Mouse (Mus musculus): ENCODE measurements around the gene Mff. TPM values are rescaled to one million over a fixed set of nuclear protein-coding genes. Genes with fewer than 3 reads are reported as not detected.

The Mff gene
- polyA plus RNA-seq, 1 experiment from 2014 or later, result 156 TPM

DNA sequence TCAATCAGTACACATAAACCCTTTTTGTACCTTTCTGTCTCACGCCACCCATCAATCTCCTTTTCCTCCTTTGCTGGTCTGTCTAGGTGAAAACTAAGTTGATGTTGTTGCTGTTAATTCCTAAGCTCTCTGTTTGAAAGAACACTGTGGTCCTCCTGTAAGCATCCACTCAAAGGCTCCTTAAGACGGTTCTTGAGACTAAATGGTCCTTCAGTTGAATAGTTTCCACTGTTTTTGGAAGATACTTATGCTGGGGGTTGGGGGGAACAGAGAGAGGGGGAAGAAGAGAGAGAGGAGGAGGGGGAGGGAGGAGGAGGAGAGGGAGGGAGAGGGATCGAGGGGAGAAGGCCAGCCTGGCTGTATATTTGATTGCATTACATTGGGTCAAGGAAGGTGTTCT is 58.9 kb downstream of the Mff start:
- WGBS (ENCODE audit: insufficient replicate concordance), result 51% methylated on average over 3 of the region's 3 CpGs
- no peak overlapping the region for H3K4me3 ChIP-seq (ENCODE audit: low read depth, low read length)
- no peak overlapping the region for H3K9ac ChIP-seq (ENCODE audit: low read depth, low read length)
- H3K36me3 ChIP-seq (ENCODE audit: control insufficient read depth, insufficient read depth), result no peaks in the 10 kb centered on the region
- peaks cover 4% of the 10 kb centered on the region; the same call in 1 of the 2 replicates for H3K4me1 ChIP-seq (ENCODE audit: control insufficient read depth, low read depth, low read length)
- H3K4me2 ChIP-seq (ENCODE audit: low read depth, low read length), result no peak overlapping the region
- no peak for ATAC-seq (ENCODE audit: low read depth)
- no peaks in the 10 kb centered on the region for H3K27me3 ChIP-seq (ENCODE audit: control insufficient read depth, insufficient read depth, low read depth, low read length)
- no peak overlapping the region for H3K27ac ChIP-seq (ENCODE audit: low read length)
- H3K9me3 ChIP-seq (replicated peaks; ENCODE audit: control insufficient read depth, low read length), result no peaks in the 10 kb centered on the region

GRCm38 (mm10) chr1:82785546-82785945 is 60.9 kb downstream of the Mff start:
- H3K4me2 ChIP-seq (ENCODE audit: low read depth, low read length), result no peak overlapping the region
- ATAC-seq (ENCODE audit: low read depth), result peak; percentile 65; the same call in 1 of the 2 replicates
- no peak overlapping the region for H3K27ac ChIP-seq (ENCODE audit: low read length)
- peaks cover 4% of the 10 kb centered on the region; the same call in 1 of the 2 replicates for H3K4me1 ChIP-seq (ENCODE audit: control insufficient read depth, low read depth, low read length)
- no peaks in the 10 kb centered on the region for H3K36me3 ChIP-seq (ENCODE audit: control insufficient read depth, insufficient read depth)
- H3K4me3 ChIP-seq (ENCODE audit: low read depth, low read length), result no peak overlapping the region
- no peak overlapping the region for H3K9ac ChIP-seq (ENCODE audit: low read depth, low read length)
- H3K9me3 ChIP-seq (replicated peaks; ENCODE audit: control insufficient read depth, low read length), result no peaks in the 10 kb centered on the region
- 57% methylated on average over 6 of the region's 6 CpGs for WGBS (ENCODE audit: insufficient replicate concordance)
- no peaks in the 10 kb centered on the region for H3K27me3 ChIP-seq (ENCODE audit: control insufficient read depth, insufficient read depth, low read depth, low read length)

DNA sequence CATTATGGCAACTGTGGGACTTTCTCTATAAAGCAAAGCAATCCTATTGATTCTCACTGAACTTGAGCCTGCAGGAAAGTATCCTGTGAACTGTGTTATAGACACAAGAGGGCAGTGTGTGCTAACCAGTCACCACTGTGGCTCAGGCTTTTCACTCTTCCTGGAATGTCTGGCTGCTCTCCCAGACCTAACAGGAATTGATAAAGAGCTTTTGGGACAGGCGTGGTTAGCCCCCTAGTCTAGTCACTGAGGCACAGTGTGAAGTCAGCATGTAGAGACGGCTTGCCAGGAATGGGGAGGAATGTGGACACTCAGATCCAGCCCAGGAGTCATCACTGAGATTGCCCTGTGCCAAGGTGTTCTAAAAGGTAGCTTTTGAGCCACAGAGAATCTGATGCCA is 62.7 kb downstream of the Mff start:
- H3K4me2 ChIP-seq (ENCODE audit: low read depth, low read length), result no peak overlapping the region
- WGBS (ENCODE audit: insufficient replicate concordance), result 2% methylated on average over 2 of the region's 2 CpGs
- peak; percentile 61 for ATAC-seq (ENCODE audit: low read depth)
- H3K4me3 ChIP-seq (ENCODE audit: low read depth, low read length), result no peak overlapping the region
- no peaks in the 10 kb centered on the region for H3K27me3 ChIP-seq (ENCODE audit: control insufficient read depth, insufficient read depth, low read depth, low read length)
- no peak overlapping the region for H3K27ac ChIP-seq (ENCODE audit: low read length)
- H3K9ac ChIP-seq (ENCODE audit: low read depth, low read length), result no peak overlapping the region
- H3K9me3 ChIP-seq (replicated peaks; ENCODE audit: control insufficient read depth, low read length), result no peaks in the 10 kb centered on the region
- peaks cover 9% of the 10 kb centered on the region for H3K4me1 ChIP-seq (ENCODE audit: control insufficient read depth, low read depth, low read length)
- H3K36me3 ChIP-seq (ENCODE audit: control insufficient read depth, insufficient read depth), result no peaks in the 10 kb centered on the region

GRCm38 (mm10) chr1:82788070-82788469 is 63.4 kb downstream of the Mff start:
- no peaks in the 10 kb centered on the region for H3K9me3 ChIP-seq (replicated peaks; ENCODE audit: control insufficient read depth, low read length)
- ATAC-seq (ENCODE audit: low read depth), result no peak
- H3K27me3 ChIP-seq (ENCODE audit: control insufficient read depth, insufficient read depth, low read depth, low read length), result no peaks in the 10 kb centered on the region
- H3K36me3 ChIP-seq (ENCODE audit: control insufficient read depth, insufficient read depth), result no peaks in the 10 kb centered on the region
- no peak overlapping the region for H3K4me2 ChIP-seq (ENCODE audit: low read depth, low read length)
- H3K9ac ChIP-seq (ENCODE audit: low read depth, low read length), result no peak overlapping the region
- H3K4me1 ChIP-seq (ENCODE audit: control insufficient read depth, low read depth, low read length), result peaks cover 9% of the 10 kb centered on the region
- H3K27ac ChIP-seq (ENCODE audit: low read length), result no peak overlapping the region
- 48% methylated on average over 7 of the region's 7 CpGs for WGBS (ENCODE audit: insufficient replicate concordance)
- no peak overlapping the region for H3K4me3 ChIP-seq (ENCODE audit: low read depth, low read length)

DNA sequence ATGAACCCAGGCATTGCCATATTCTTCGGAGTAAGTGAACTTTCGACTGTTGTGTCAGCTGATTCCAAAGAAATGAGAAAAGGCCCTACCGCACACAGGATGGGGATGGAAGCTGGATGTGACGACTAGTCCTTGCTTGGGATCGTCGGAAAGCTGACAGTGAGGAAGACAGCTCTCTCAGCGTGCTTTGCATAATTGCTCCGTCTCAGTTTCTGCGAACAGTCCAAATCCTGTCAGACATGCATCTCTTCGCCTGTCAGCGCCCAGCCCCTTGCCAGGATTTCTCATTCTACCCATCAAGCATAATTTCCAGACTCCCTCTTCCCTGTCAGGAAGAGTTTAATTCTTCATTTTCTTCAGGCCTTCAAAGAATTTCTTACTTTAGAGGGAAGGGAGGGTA is 66.4 kb downstream of the Mff start:
- WGBS (ENCODE audit: insufficient replicate concordance), result 79% methylated on average over 11 of the region's 11 CpGs
- no peak for ATAC-seq (ENCODE audit: low read depth)
- no peak overlapping the region for H3K27ac ChIP-seq (ENCODE audit: low read length)
- H3K4me3 ChIP-seq (ENCODE audit: low read depth, low read length), result no peak overlapping the region
- no peaks in the 10 kb centered on the region for H3K27me3 ChIP-seq (ENCODE audit: control insufficient read depth, insufficient read depth, low read depth, low read length)
- peaks cover 12% of the 10 kb centered on the region for H3K4me1 ChIP-seq (ENCODE audit: control insufficient read depth, low read depth, low read length)
- no peak overlapping the region for H3K9ac ChIP-seq (ENCODE audit: low read depth, low read length)
- no peaks in the 10 kb centered on the region for H3K36me3 ChIP-seq (ENCODE audit: control insufficient read depth, insufficient read depth)
- no peak overlapping the region for H3K4me2 ChIP-seq (ENCODE audit: low read depth, low read length)
- H3K9me3 ChIP-seq (replicated peaks; ENCODE audit: control insufficient read depth, low read length), result no peaks in the 10 kb centered on the region

DNA sequence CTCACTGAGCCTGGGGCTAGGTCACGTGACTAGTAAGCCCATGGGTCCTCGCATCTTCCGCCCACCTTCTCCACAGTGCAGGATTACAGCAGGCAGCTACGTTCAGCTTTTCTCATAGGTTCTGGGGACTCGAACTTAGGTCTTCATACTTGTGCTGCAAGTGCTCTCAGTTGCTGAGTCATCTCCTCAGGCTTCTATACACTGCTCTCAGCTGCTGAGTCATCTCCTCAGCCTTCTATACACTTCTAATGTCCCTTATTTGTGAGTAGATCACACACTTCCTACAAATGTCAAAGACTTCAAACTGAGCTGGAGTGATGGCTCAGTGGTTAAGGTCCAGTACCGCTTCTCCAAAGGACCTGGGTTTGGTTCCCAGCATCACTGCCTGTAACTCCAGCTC is 67.5 kb downstream of the Mff start:
- H3K9me3 ChIP-seq (replicated peaks; ENCODE audit: control insufficient read depth, low read length), result no peaks in the 10 kb centered on the region
- ATAC-seq (ENCODE audit: low read depth), result peak; percentile 56; the same call in 1 of the 2 replicates
- H3K4me2 ChIP-seq (ENCODE audit: low read depth, low read length), result no peak overlapping the region
- WGBS (ENCODE audit: insufficient replicate concordance), result 67% methylated on average over 6 of the region's 6 CpGs
- no peaks in the 10 kb centered on the region for H3K36me3 ChIP-seq (ENCODE audit: control insufficient read depth, insufficient read depth)
- no peaks in the 10 kb centered on the region for H3K27me3 ChIP-seq (ENCODE audit: control insufficient read depth, insufficient read depth, low read depth, low read length)
- H3K27ac ChIP-seq (ENCODE audit: low read length), result no peak overlapping the region
- no peak overlapping the region for H3K9ac ChIP-seq (ENCODE audit: low read depth, low read length)
- H3K4me1 ChIP-seq (ENCODE audit: control insufficient read depth, low read depth, low read length), result peaks cover 13% of the 10 kb centered on the region
- no peak overlapping the region for H3K4me3 ChIP-seq (ENCODE audit: low read depth, low read length)

- H3K36me3 ChIP-seq (ENCODE audit: control insufficient read depth, insufficient read depth), result no peaks in the 10 kb centered on the region
- no peak overlapping the region for H3K4me2 ChIP-seq (ENCODE audit: low read depth, low read length)
- H3K9me3 ChIP-seq (replicated peaks; ENCODE audit: control insufficient read depth, low read length), result no peaks in the 10 kb centered on the region
- no peak overlapping the region for H3K27ac ChIP-seq (ENCODE audit: low read length)
- H3K27me3 ChIP-seq (ENCODE audit: control insufficient read depth, insufficient read depth, low read depth, low read length), result no peaks in the 10 kb centered on the region
- 65% methylated on average over 3 of the region's 3 CpGs for WGBS (ENCODE audit: insufficient replicate concordance)
- no peak overlapping the region for H3K9ac ChIP-seq (ENCODE audit: low read depth, low read length)
- ATAC-seq (ENCODE audit: low read depth), result no peak
- no peak overlapping the region for H3K4me3 ChIP-seq (ENCODE audit: low read depth, low read length)
- peaks cover 14% of the 10 kb centered on the region for H3K4me1 ChIP-seq (ENCODE audit: control insufficient read depth, low read depth, low read length)
These were observed 68.4 kb downstream of the Mff start for GRCm38 (mm10) chr1:82793110-82793509.

DNA sequence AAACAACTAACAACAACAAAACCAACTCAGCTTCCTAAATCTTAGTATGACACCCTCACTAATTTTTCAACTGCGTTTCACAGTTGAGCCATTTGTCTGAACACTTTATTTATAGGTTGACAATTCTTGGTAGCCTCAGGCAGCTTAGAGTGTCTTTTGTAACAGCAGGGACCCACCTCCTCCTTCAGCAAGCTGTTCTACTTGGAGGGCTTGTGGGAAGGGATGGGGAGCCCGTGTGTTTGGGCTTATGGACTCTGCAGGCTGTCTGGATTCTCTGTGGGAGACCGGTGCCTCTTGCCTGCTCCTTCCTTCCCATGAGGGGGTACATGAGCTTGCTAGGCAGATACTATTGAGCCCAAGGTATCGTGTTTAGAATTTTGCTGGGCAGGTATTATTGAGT is 69.3 kb downstream of the Mff start:
- Histone ChIP-seq H3K36me3 (ENCODE audit: control insufficient read depth, insufficient read depth) (no peaks in the 10 kb centered on the region), H3K9me3 (replicated peaks; ENCODE audit: control insufficient read depth, low read length) (no peaks in the 10 kb centered on the region), H3K27me3 (ENCODE audit: control insufficient read depth, insufficient read depth, low read depth, low read length) (no peaks in the 10 kb centered on the region), H3K4me3 (ENCODE audit: low read depth, low read length) (no peak overlapping the region), H3K27ac (ENCODE audit: low read length) (no peak overlapping the region), H3K4me2 (ENCODE audit: low read depth, low read length) (no peak overlapping the region), H3K4me1 (ENCODE audit: control insufficient read depth, low read depth, low read length) (peaks cover 14% of the 10 kb centered on the region), H3K9ac (ENCODE audit: low read depth, low read length) (no peak overlapping the region)
- no peak for ATAC-seq (ENCODE audit: low read depth)
- 57% methylated on average over 4 of the region's 4 CpGs for WGBS (ENCODE audit: insufficient replicate concordance)

DNA sequence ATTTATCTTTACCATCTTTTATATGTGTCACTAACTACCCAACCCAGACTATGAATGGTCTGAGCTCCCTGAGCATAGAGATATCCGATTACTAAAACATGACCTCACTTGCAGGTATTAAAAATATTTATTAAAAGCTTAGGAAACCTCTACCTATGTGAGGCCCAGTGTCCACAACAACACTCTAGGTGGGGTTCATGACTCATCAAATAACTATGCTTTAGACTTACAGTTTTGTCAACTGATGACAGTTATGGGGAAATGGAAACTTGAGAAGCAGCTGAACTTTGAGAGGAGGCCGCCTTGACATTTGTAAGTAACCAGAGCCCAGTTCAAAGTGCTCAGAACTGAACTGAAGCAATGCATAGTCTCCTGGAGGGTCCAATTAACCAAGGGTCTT is 70.5 kb downstream of the Mff start:
- H3K27ac ChIP-seq (ENCODE audit: low read length), result no peak overlapping the region
- WGBS (ENCODE audit: insufficient replicate concordance), result 69% methylated on average over 2 of the region's 2 CpGs
- no peaks in the 10 kb centered on the region for H3K27me3 ChIP-seq (ENCODE audit: control insufficient read depth, insufficient read depth, low read depth, low read length)
- no peaks in the 10 kb centered on the region for H3K9me3 ChIP-seq (replicated peaks; ENCODE audit: control insufficient read depth, low read length)
- no peak overlapping the region for H3K9ac ChIP-seq (ENCODE audit: low read depth, low read length)
- no peak for ATAC-seq (ENCODE audit: low read depth)
- no peaks in the 10 kb centered on the region for H3K36me3 ChIP-seq (ENCODE audit: control insufficient read depth, insufficient read depth)
- H3K4me2 ChIP-seq (ENCODE audit: low read depth, low read length), result no peak overlapping the region
- H3K4me1 ChIP-seq (ENCODE audit: control insufficient read depth, low read depth, low read length), result peaks cover 14% of the 10 kb centered on the region
- H3K4me3 ChIP-seq (ENCODE audit: low read depth, low read length), result no peak overlapping the region

Data from liver, embryonic 16.5 days (tissue).